Mouse (Mus musculus) MEL (cell line): ENCODE data around the gene Smchd1. TPM values are rescaled to one million over a fixed set of nuclear protein-coding genes. Genes with fewer than 3 reads are reported as not detected.

ENCODE experiments used
- DNase-seq: peaks from one replicate; pipeline ENCODE4 v3.0.0; 2011; ENCODE audit warnings: low read depth, low spot score
- H3K27ac ChIP-seq: 2 replicates; pipeline ENCODE4 v1.5.1; 2012; ENCODE audit warnings: low read depth, mild to moderate bottlenecking, control low read depth, low read length, moderate library complexity; ENCODE audit not compliant: control insufficient read depth
- H3K27me3 ChIP-seq, 2 experiments: fragments of 150-350 bp in 1 of 2; sonication (generic) in 1 of 2; 2 replicates each; pipeline ENCODE4 v1.6.1; 2012; ENCODE audit warnings: low read length in 2 of 2, mild to moderate bottlenecking in 2 of 2, improper control_type of control experiment in 1 of 2, moderate library complexity in 1 of 2; ENCODE audit not compliant: insufficient read depth in 2 of 2, control insufficient read depth in 1 of 2
- H3K36me3 ChIP-seq, 2 experiments: 2 replicates each; pipeline ENCODE4 v1.6.1; 2012 to 2014; ENCODE audit warnings: low read length in 2 of 2, improper control_type of control experiment in 1 of 2, inconsistent platforms in 1 of 2, mild to moderate bottlenecking in 1 of 2; ENCODE audit not compliant: insufficient read depth in 2 of 2, control insufficient read depth in 1 of 2
- H3K4me1 ChIP-seq, 2 experiments: fragments of 150-350 bp in 1 of 2; sonication (generic) in 1 of 2; 2 replicates each; pipeline ENCODE4 v1.6.1; 2012; ENCODE audit warnings: low read length in 2 of 2, improper control_type of control experiment in 1 of 2, mild to moderate bottlenecking in 1 of 2; ENCODE audit not compliant: insufficient read depth in 2 of 2, control insufficient read depth in 1 of 2
- H3K4me3 ChIP-seq, 2 experiments: fragments of 150-350 bp in 1 of 2; sonication (generic) in 1 of 2; 2 replicates each; pipeline ENCODE4 v1.5.1; 2012; ENCODE audit warnings: low read depth in 2 of 2, low read length in 2 of 2, mild to moderate bottlenecking in 2 of 2, moderate library complexity in 2 of 2, control low read depth in 1 of 2, improper control_type of control experiment in 1 of 2; ENCODE audit not compliant: control insufficient read depth in 1 of 2, insufficient read depth in 1 of 2
- H3K79me2 ChIP-seq: 2 replicates; pipeline ENCODE4 v1.6.1; 2012; ENCODE audit warnings: mild to moderate bottlenecking, low read length, moderate library complexity; ENCODE audit not compliant: control insufficient read depth, poor library complexity, insufficient read depth
- H3K9ac ChIP-seq: 2 replicates; pipeline ENCODE4 v1.6.1; 2012; ENCODE audit warnings: low read depth, mild to moderate bottlenecking, control low read depth, low read length, moderate library complexity; ENCODE audit not compliant: control insufficient read depth, poor library complexity, severe bottlenecking
- H3K9me3 ChIP-seq: fragments of 150-350 bp; sonication (generic); replicated peaks from 2 replicates; pipeline ENCODE4 v1.6.1; 2012; ENCODE audit warnings: mild to moderate bottlenecking, low read length, improper control_type of control experiment, moderate library complexity; ENCODE audit not compliant: insufficient read depth
- BHLHE40 ChIP-seq: IDR thresholded peaks from 2 replicates; pipeline ENCODE4 v1.6.1; 2012; ENCODE audit warnings: low read depth, mild to moderate bottlenecking, inconsistent platforms, low read length, improper control_type of control experiment, borderline replicate concordance
- CHD1 ChIP-seq: IDR thresholded peaks from 2 replicates; pipeline ENCODE4 v1.6.1; 2012; ENCODE audit warnings: low read depth, mild to moderate bottlenecking, inconsistent platforms, low read length, improper control_type of control experiment
- E2F4 ChIP-seq: IDR thresholded peaks from 2 replicates; pipeline ENCODE4 v1.6.1; 2011; ENCODE audit warnings: low read depth, low read length, improper control_type of control experiment, borderline replicate concordance
- ELF1 ChIP-seq: IDR thresholded peaks from 2 replicates; pipeline ENCODE4 v1.6.1; 2014; ENCODE audit warnings: low read depth, mild to moderate bottlenecking, inconsistent platforms, low read length, improper control_type of control experiment, moderate library complexity
- EP300 ChIP-seq, 2 experiments: IDR thresholded peaks; 2 replicates each; pipeline ENCODE4 v1.6.1; 2011; ENCODE audit warnings: improper control_type of control experiment in 2 of 2, low read length in 2 of 2, low read depth in 1 of 2, mild to moderate bottlenecking in 1 of 2
- ETS1 ChIP-seq: IDR thresholded peaks from 2 replicates; pipeline ENCODE4 v1.6.1; 2012; ENCODE audit warnings: low read depth, mild to moderate bottlenecking, inconsistent platforms, low read length, improper control_type of control experiment, moderate library complexity
- JUND ChIP-seq: IDR thresholded peaks from 2 replicates; pipeline ENCODE4 v1.6.1; 2011; ENCODE audit warnings: low read depth, mild to moderate bottlenecking, improper control_type of control experiment, low read length
- MAX ChIP-seq: IDR thresholded peaks from 2 replicates; pipeline ENCODE4 v1.6.1; 2011; ENCODE audit warnings: low read length, improper control_type of control experiment
- MAZ ChIP-seq: IDR thresholded peaks from 2 replicates; pipeline ENCODE4 v1.6.1; 2012; ENCODE audit warnings: low read depth, mild to moderate bottlenecking, inconsistent platforms, low read length, improper control_type of control experiment
- MEF2A ChIP-seq: IDR thresholded peaks from 2 replicates; pipeline ENCODE4 v1.6.1; 2014; ENCODE audit warnings: low read depth, mild to moderate bottlenecking, inconsistent platforms, low read length, improper control_type of control experiment; ENCODE audit not compliant: poor library complexity, insufficient replicate concordance, severe bottlenecking; ENCODE audit errors: extremely low read depth
- MYB ChIP-seq: IDR thresholded peaks from 2 replicates; pipeline ENCODE4 v1.6.1; 2011; ENCODE audit warnings: mild to moderate bottlenecking, low read depth, low read length, improper control_type of control experiment
- NRF1 ChIP-seq: IDR thresholded peaks from 2 replicates; pipeline ENCODE4 v1.6.1; 2014; ENCODE audit warnings: low read depth, mild to moderate bottlenecking, inconsistent platforms, low read length, improper control_type of control experiment, moderate library complexity; ENCODE audit not compliant: poor library complexity, insufficient read depth, severe bottlenecking
- POLR2A ChIP-seq, 2 experiments: IDR thresholded peaks; 2 replicates each; pipeline ENCODE4 v1.6.1; 2011 to 2012; ENCODE audit warnings: low read length in 2 of 2, mild to moderate bottlenecking in 2 of 2, control low read depth in 1 of 2, improper control_type of control experiment in 1 of 2, low read depth in 1 of 2, moderate library complexity in 1 of 2; ENCODE audit not compliant: control insufficient read depth in 1 of 2, insufficient read depth in 1 of 2, poor library complexity in 1 of 2
- POLR2AphosphoS5 ChIP-seq: IDR thresholded peaks from 2 replicates; pipeline ENCODE4 v1.6.1; 2012; ENCODE audit warnings: low read depth, borderline replicate concordance, mild to moderate bottlenecking, inconsistent platforms, low read length, moderate library complexity, mixed read lengths
- SIN3A ChIP-seq: IDR thresholded peaks from 2 replicates; pipeline ENCODE4 v1.6.1; 2012; ENCODE audit warnings: low read length, improper control_type of control experiment, inconsistent platforms
- TBP ChIP-seq: IDR thresholded peaks from 2 replicates; pipeline ENCODE4 v1.8.0; 2011; ENCODE audit warnings: low read depth, low read length, improper control_type of control experiment
- TCF12 ChIP-seq: IDR thresholded peaks from 2 replicates; pipeline ENCODE4 v1.6.1; 2014; ENCODE audit warnings: low read depth, mild to moderate bottlenecking, inconsistent platforms, low read length, improper control_type of control experiment, moderate library complexity
- USF2 ChIP-seq, 2 experiments: IDR thresholded peaks; 2 replicates each; pipeline ENCODE4 v1.6.1; 2011 to 2012; ENCODE audit warnings: improper control_type of control experiment in 2 of 2, low read length in 2 of 2, borderline replicate concordance in 1 of 2, inconsistent platforms in 1 of 2, low read depth in 1 of 2, mild to moderate bottlenecking in 1 of 2; ENCODE audit not compliant: insufficient read depth in 1 of 2
- ZKSCAN1 ChIP-seq: IDR thresholded peaks from 2 replicates; pipeline ENCODE4 v1.6.1; 2012; ENCODE audit warnings: low read depth, mild to moderate bottlenecking, inconsistent platforms, low read length, improper control_type of control experiment, moderate library complexity
- ZMIZ1 ChIP-seq: IDR thresholded peaks from 2 replicates; pipeline ENCODE4 v1.6.1; 2012; ENCODE audit warnings: low read depth, mild to moderate bottlenecking, inconsistent platforms, low read length, improper control_type of control experiment, moderate library complexity
- ZNF384 ChIP-seq: IDR thresholded peaks from 2 replicates; pipeline ENCODE4 v1.6.1; 2012; ENCODE audit warnings: low read depth, mild to moderate bottlenecking, inconsistent platforms, low read length, improper control_type of control experiment
- polyA plus RNA-seq, 2 experiments: library from polyadenylated mRNA; stranded (reverse) in 1 of 2; unstranded in 1 of 2; fragments of >175 nt in 1 of 2; fragments of >200 nt in 1 of 2; gene quantifications; 2 replicates each; pipeline versions ENCODE4 v1.2.1 to v1.2.4; 2012; ENCODE audit warnings: low replicate concordance in 2 of 2, low read depth in 1 of 2; ENCODE audit not compliant: insufficient read length in 2 of 2, insufficient read depth in 1 of 2, missing spikeins in 1 of 2
- total RNA-seq: library from RNA; depleted of rRNA; stranded (reverse); fragments of 300-350 nt; gene quantifications from 2 replicates; pipeline ENCODE4 v1.2.3, GENCODE M21; 2012

Gene Smchd1
- total and polyA plus RNA-seq, 3 experiments = 43.6 to 164 (median 45.7) TPM

- no peaks in the 10 kb centered on the region for H3K27me3 ChIP-seq
- DNase-seq = no peak
- peaks cover 32% of the 10 kb centered on the region for H3K79me2 ChIP-seq
- H3K4me3 ChIP-seq = no peak overlapping the region
- peaks cover 0 to 10% of the 10 kb centered on the region in 2 experiments; a peak in 3 of 4 replicates for H3K4me1 ChIP-seq
- TF ChIP-seq ELF1 = no peak
- no peak for TF ChIP-seq TBP
- no peak for TF ChIP-seq EP300 (IDR thresholded peaks at IDR 0.05; ENCODE audit: low read depth in 1 of 2, low read length in 2 of 2)
- TF ChIP-seq E2F4 = no peak
- TF ChIP-seq BHLHE40 = no peak
- no peak for TF ChIP-seq JUND
- TF ChIP-seq CHD1 = no peak
- no peak for TF ChIP-seq USF2 (IDR thresholded peaks at IDR 0.05; ENCODE audit: borderline replicate concordance in 1 of 2, insufficient read depth in 1 of 2, low read depth in 1 of 2, low read length in 2 of 2)
- no peak for TF ChIP-seq NRF1
- TF ChIP-seq SIN3A = no peak
- H3K27ac ChIP-seq = no peak overlapping the region
- no peaks in the 10 kb centered on the region for H3K9me3 ChIP-seq
- peaks cover 4 to 10% of the 10 kb centered on the region in 2 experiments; a peak in 3 of 4 replicates for H3K36me3 ChIP-seq
- no peak overlapping the region for H3K9ac ChIP-seq
Observed at GRCm38 (mm10) chr17:71308296-71308695, 166.8 kb downstream of the Smchd1 start.

DNA sequence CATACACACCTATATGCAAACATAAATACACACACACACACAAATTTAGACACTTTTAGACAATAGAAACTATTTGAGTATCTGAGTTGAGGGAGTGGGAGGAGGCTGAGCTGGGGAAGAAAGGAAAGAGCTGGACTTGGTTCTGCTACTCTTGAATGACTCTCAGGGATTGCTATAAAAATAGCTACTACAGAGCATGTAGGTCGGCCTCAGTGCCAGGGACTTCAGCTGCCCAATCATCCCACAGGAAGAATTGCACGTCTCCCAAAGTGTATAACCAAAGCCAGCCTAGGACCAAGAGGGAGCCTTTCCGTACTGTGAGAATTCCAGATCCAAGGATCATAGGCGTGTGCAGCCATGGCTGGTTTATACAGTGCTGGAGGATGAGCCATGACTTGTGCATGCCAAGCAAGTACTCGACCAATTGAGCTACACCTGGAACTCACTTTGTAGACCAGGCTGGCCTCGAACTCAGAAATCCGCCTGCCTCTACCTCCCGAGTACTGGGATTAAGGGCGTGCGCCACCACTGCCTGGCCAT is 167.8 kb downstream of the Smchd1 start:
- H3K9ac ChIP-seq = no peak overlapping the region
- no peak overlapping the region for H3K27ac ChIP-seq
- H3K4me3 ChIP-seq = no peak overlapping the region
- no peak for TF ChIP-seq ZNF384
- no peak for TF ChIP-seq MAZ
- TF ChIP-seq MAX = no peak
- no peak for TF ChIP-seq MYB
- TF ChIP-seq MEF2A = no peak
- no peak for TF ChIP-seq TCF12
- no peak for TF ChIP-seq TBP
- no peak for TF ChIP-seq POLR2AphosphoS5
- no peak for TF ChIP-seq ETS1
- no peak for TF ChIP-seq ELF1
- no peak for TF ChIP-seq POLR2A (IDR thresholded peaks at IDR 0.05; ENCODE audit: control insufficient read depth in 1 of 2, insufficient read depth in 1 of 2, low read depth in 1 of 2, low read length in 2 of 2, poor library complexity in 1 of 2)
- no peak for TF ChIP-seq ZMIZ1
- no peak for TF ChIP-seq NRF1
- TF ChIP-seq ZKSCAN1 = no peak
- H3K9me3 ChIP-seq = no peaks in the 10 kb centered on the region
- H3K79me2 ChIP-seq = peaks cover 32% of the 10 kb centered on the region
- H3K27me3 ChIP-seq = no peaks in the 10 kb centered on the region
- H3K4me1 ChIP-seq = peaks cover 0 to 10% of the 10 kb centered on the region in 2 experiments; a peak in 3 of 4 replicates
- peaks cover 4 to 10% of the 10 kb centered on the region in 2 experiments; a peak in 3 of 4 replicates for H3K36me3 ChIP-seq
- DNase-seq = no peak
